Mouse (Mus musculus) midbrain, embryonic 16.5 days (tissue): ENCODE data around the gene Tmed9. TPM values are rescaled to one million over a fixed set of nuclear protein-coding genes. Genes with fewer than 3 reads are reported as not detected.
"Not testable (repeated sequence)": the region's sequence is repeated elsewhere in the genome, so short reads cannot be mapped to it uniquely, and the experiment has no call there.

Experiments used
- ATAC-seq: fragments of 200-750 bp; cut with Nextera tagmentation; 2 replicates; pipeline ENCODE4 v1.8.0; 2017; ENCODE audit warnings: moderate TSS enrichment
- H3K27ac ChIP-seq: fragments of 300-500 bp; sonication (generic); 2 replicates; pipeline ENCODE4 v1.5.1; 2014; ENCODE audit warnings: mild to moderate bottlenecking, low read length, mixed read lengths
- H3K27me3 ChIP-seq: fragments of 300-500 bp; sonication (generic); 2 replicates; pipeline ENCODE4 v1.6.1; 2014; ENCODE audit warnings: low read depth, low read length, mixed read lengths; ENCODE audit not compliant: control insufficient read depth, insufficient read depth
- H3K36me3 ChIP-seq: fragments of 300-500 bp; sonication (generic); 2 replicates; pipeline ENCODE4 v1.6.1; 2014; ENCODE audit warnings: mild to moderate bottlenecking, low read length, moderate library complexity, mixed read lengths; ENCODE audit not compliant: control insufficient read depth, insufficient read depth
- H3K4me1 ChIP-seq: fragments of 300-500 bp; sonication (generic); 2 replicates; pipeline ENCODE4 v1.6.1; 2014; ENCODE audit warnings: mild to moderate bottlenecking, low read length, mixed read lengths; ENCODE audit not compliant: control insufficient read depth, insufficient read depth
- H3K4me2 ChIP-seq: fragments of 300-500 bp; sonication (generic); 2 replicates; pipeline ENCODE4 v1.6.1; 2014; ENCODE audit warnings: mild to moderate bottlenecking, low read length, mixed read lengths
- H3K4me3 ChIP-seq: fragments of 300-500 bp; sonication (generic); 2 replicates; pipeline ENCODE4 v1.5.1; 2014; ENCODE audit warnings: low read depth, mild to moderate bottlenecking, low read length, moderate library complexity, mixed read lengths
- H3K9ac ChIP-seq: fragments of 300-500 bp; sonication (generic); 2 replicates; pipeline ENCODE4 v1.6.1; 2014; ENCODE audit warnings: low read depth, low read length, mixed read lengths
- H3K9me3 ChIP-seq: fragments of 300-500 bp; sonication (generic); replicated peaks from 2 replicates; pipeline ENCODE4 v1.6.1; 2014; ENCODE audit warnings: mild to moderate bottlenecking, low read length, mixed read lengths; ENCODE audit not compliant: control insufficient read depth, poor library complexity, severe bottlenecking
- WGBS: fragments of 180-500 bp; shearing (Covaris S2); extraction: QIAGEN DNeasy Blood & Tissue Kit; methylation state at CpG from one replicate; pipeline ENCODE4 v1.1.7; 2014; 5-methylcytosine and 5-hydroxymethylcytosine counted together
- polyA plus RNA-seq: library from polyadenylated mRNA; unstranded; fragments of >200 nt; fragmentation: Nextera tagmentation; extraction: Ambion mirVana; gene quantifications from 2 replicates; pipeline ENCODE4 v1.2.1, GENCODE M21; 2015

Tmed9 gene
- polyA plus RNA-seq, 1 experiment from 2014 or later = 109 TPM

DNA sequence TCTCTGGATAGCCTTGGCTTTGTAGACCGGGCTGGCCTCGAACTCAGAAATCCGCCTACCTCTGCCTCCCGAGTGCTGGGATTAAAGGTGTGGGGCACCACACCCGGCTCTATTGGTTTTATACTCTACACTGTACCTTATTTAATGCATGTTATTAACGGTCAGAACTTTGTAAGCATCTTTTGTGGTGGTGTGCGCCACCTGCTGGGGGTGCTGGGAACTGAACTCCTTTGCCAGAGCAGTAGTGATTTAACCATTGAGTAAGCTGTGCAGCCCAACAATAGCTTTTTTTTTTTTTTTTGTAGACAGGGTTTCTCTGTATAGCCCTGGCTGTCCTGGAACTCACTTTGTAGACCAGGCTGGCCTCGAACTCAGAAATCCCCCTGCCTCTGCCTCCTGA, 66.9 kb downstream of the Tmed9 start:
- H3K27ac ChIP-seq, H3K4me3 ChIP-seq, H3K9ac ChIP-seq, ATAC-seq, H3K9me3 ChIP-seq, H3K27me3 ChIP-seq, H3K4me2 ChIP-seq: not testable (repeated sequence)
- Histone ChIP-seq H3K4me1 (peaks cover 11% of the 10 kb centered on the region), H3K36me3 (peaks cover 11% of the 10 kb centered on the region)
- WGBS = 45% methylated on average over 8 of the region's 8 CpGs

DNA sequence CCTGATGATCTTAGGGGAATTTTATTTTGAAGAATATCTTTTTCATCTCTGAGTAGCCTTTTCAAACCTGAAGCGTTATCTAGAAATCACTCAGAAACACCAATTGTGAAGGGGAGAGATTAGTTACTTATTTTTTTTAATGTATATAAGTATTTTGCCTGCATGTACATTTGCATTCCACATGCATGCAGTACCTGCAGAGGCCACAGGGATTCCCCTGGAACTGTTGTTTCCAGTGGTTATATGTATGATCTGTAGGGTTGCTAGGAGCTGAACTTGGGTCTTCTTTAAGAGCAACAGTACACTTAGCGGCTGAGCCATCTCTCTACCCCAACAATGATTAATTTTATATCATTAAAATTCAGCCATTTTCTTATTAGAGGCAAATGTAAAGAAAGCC, 71.0 kb downstream of the Tmed9 start:
- H3K36me3 ChIP-seq = peaks cover 35% of the 10 kb centered on the region
- no peaks in the 10 kb centered on the region for H3K27me3 ChIP-seq
- 92% methylated on average over 2 of the region's 2 CpGs for WGBS

More for the DNA sequence above, 71.0 kb downstream of the Tmed9 start:
- no peak for ATAC-seq
- Histone ChIP-seq H3K9me3 (no peaks in the 10 kb centered on the region), H3K9ac (no peak overlapping the region), H3K4me1 (no peaks in the 10 kb centered on the region), H3K4me3 (no peak overlapping the region), H3K4me2 (no peak overlapping the region), H3K27ac (no peak overlapping the region)

Other genes with a start within 250 kb of the Tmed9 start
- 6.9 and 7.9 TPM in 2 replicates for gene Mxd3, start 243.9 kb upstream of the Tmed9 start, polyA plus RNA-seq
- 43.4 and 50.3 TPM in 2 replicates for gene Lman2, start 210.9 kb upstream of the Tmed9 start, polyA plus RNA-seq
- gene Rgs14, start 204.0 kb upstream of the Tmed9 start, polyA plus RNA-seq = 0.34 and 0.62 TPM in 2 replicates
- not detected in 2 replicates for gene Slc34a1, start 175.5 kb upstream of the Tmed9 start, polyA plus RNA-seq
- 0.57 and 0.98 TPM in 2 replicates for gene Pfn3, start 158.5 kb upstream of the Tmed9 start, polyA plus RNA-seq
- 0.31 TPM in 1 of 2 replicates, not detected in the other for gene F12, start 146.9 kb upstream of the Tmed9 start, polyA plus RNA-seq
- 28.3 and 31.8 TPM in 2 replicates for gene Grk6, start 128.7 kb upstream of the Tmed9 start, polyA plus RNA-seq
- 5.0 and 5.6 TPM in 2 replicates for gene Prr7, start 109.5 kb upstream of the Tmed9 start, polyA plus RNA-seq
- 617 and 675 TPM in 2 replicates for gene Dbn1, start 85.6 kb upstream of the Tmed9 start, polyA plus RNA-seq
- 156 and 158 TPM in 2 replicates for gene Pdlim7, start 60.1 kb upstream of the Tmed9 start, polyA plus RNA-seq
- 5.1 and 5.6 TPM in 2 replicates for gene Dok3, start 44.4 kb upstream of the Tmed9 start, polyA plus RNA-seq
- gene Ddx41, start 37.1 kb upstream of the Tmed9 start, polyA plus RNA-seq = 57.0 and 58.1 TPM in 2 replicates
- 48.3 and 56.3 TPM in 2 replicates for gene Fam193b, start 2.6 kb upstream of the Tmed9 start, polyA plus RNA-seq
- 42.7 and 46.1 TPM in 2 replicates for gene B4galt7, start 26.2 kb downstream of the Tmed9 start, polyA plus RNA-seq
- 102 and 112 TPM in 2 replicates for gene Caml, start 49.3 kb downstream of the Tmed9 start, polyA plus RNA-seq
- 25.7 and 28.3 TPM in 2 replicates for gene Ddx46, start 61.3 kb downstream of the Tmed9 start, polyA plus RNA-seq
- 82.3 and 84.5 TPM in 2 replicates for gene B230219D22Rik, start 119.4 kb downstream of the Tmed9 start, polyA plus RNA-seq
- 143 and 149 TPM in 2 replicates for gene Txndc15, start 140.9 kb downstream of the Tmed9 start, polyA plus RNA-seq
- 17.5 and 20.0 TPM in 2 replicates for gene Pcbd2, start 153.6 kb downstream of the Tmed9 start, polyA plus RNA-seq
- gene Catsper3, start 210.8 kb downstream of the Tmed9 start, polyA plus RNA-seq = 0.19 TPM in 1 of 2 replicates, not detected in the other